ENCODE assay signal across 10 mouse cellular contexts in the genomic region with DNA sequence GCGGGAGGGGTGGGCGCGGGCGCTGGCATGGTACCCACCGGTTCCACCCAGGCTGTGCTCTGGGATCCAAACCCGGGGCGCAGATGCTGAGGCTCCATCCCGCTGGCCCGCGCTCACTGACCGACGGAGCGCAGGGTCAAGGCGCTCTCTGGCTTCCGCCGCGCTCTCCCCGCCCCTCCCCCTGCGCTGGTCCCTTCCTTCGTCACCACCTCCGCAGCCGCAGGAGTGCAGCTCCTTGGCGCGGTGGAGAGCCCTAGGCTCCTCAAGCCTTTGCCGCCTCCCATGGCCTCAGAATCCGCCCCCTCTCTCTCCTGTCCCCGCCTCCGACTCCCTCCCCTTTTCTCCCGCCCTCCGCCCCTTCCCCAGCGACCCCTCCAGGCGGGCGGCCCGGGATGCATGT. TPM values are rescaled to one million over a fixed set of nuclear protein-coding genes. Genes with fewer than 3 reads are reported as not detected.
A peak's percentile ranks its signal among the peaks of the same experiment; 100 is the strongest.
DNase-seq lines count a peak whose midpoint lies in the region; ATAC-seq and TF ChIP-seq lines count a peak whose summit lies in the region.
"Not testable (repeated sequence)": the region's sequence is repeated elsewhere in the genome, so short reads cannot be mapped to it uniquely, and the experiment has no call there.
"Had no signal": no experiment of that assay in that cellular context is flagged by ENCODE, and none has a peak within 500 bp of the region (broad histone marks: within the 10 kb centered on the region; RNA-seq: fewer than 3 reads in every experiment).

A gene (minus strand): TSS at position 185 of the 400 bp plus-strand sequence.

- not testable (repeated sequence) for H3K27me3 ChIP-seq in embryonic facial prominence, embryonic 10.5 days (replicated peaks; ENCODE audit: low read depth, poor library complexity, severe bottlenecking); forebrain, postnatal 0 days (ENCODE audit: insufficient read depth, low read length); hindbrain, embryonic 10.5 days (ENCODE audit: insufficient read depth, poor library complexity, severe bottlenecking); kidney, embryonic 15.5 days; limb, embryonic 12.5 days; midbrain, embryonic 11.5 days (ENCODE audit: control insufficient read depth, insufficient read depth, low read length)

- H3K4me3 ChIP-seq in ES-E14 (ENCODE audit: insufficient read depth in 1 of 2, low read depth in 1 of 2, low read length in 2 of 2, poor library complexity in 1 of 2, severe bottlenecking in 1 of 2), result peak within 1 kb of the TSS; percentile 44 to 61; a peak in 2 of 4 replicates
- H3K4me3 ChIP-seq in embryonic facial prominence, embryonic 10.5 days, result peak within 1 kb of the TSS; percentile 59
- H3K4me3 ChIP-seq in forebrain, postnatal 0 days (ENCODE audit: low read depth, low read length), result peak within 1 kb of the TSS; percentile 35
- peak within 1 kb of the TSS; percentile 55 for H3K4me3 ChIP-seq in hindbrain, embryonic 10.5 days
- peak within 1 kb of the TSS; percentile 46 for H3K4me3 ChIP-seq in kidney, embryonic 15.5 days (replicated peaks)
- peak within 1 kb of the TSS; percentile 45 for H3K4me3 ChIP-seq in limb, embryonic 12.5 days (replicated peaks)
- H3K4me3 ChIP-seq in midbrain, embryonic 11.5 days (ENCODE audit: low read depth, low read length), result peak within 1 kb of the TSS; percentile 36

- H3K27ac ChIP-seq in ES-E14 (ENCODE audit: insufficient read depth, low read depth, low read length, poor library complexity, severe bottlenecking); embryonic facial prominence, embryonic 10.5 days (replicated peaks); forebrain, postnatal 0 days (ENCODE audit: low read depth, low read length); kidney, embryonic 15.5 days; limb, embryonic 12.5 days; midbrain, embryonic 11.5 days (ENCODE audit: low read depth, low read length): not testable (repeated sequence)
- peak within 1 kb of the TSS; percentile 53; the same call in 1 of the 2 replicates for H3K27ac ChIP-seq in hindbrain, embryonic 10.5 days

- H3K4me1 ChIP-seq in ES-E14 (ENCODE audit: control insufficient read depth in 2 of 2, insufficient read depth in 2 of 2, low read length in 2 of 2, poor library complexity in 1 of 2); embryonic facial prominence, embryonic 10.5 days; forebrain, postnatal 0 days (ENCODE audit: insufficient read depth); hindbrain, embryonic 10.5 days (replicated peaks); kidney, embryonic 15.5 days; limb, embryonic 12.5 days (replicated peaks); midbrain, embryonic 11.5 days (ENCODE audit: control insufficient read depth, insufficient read depth, low read length): not testable (repeated sequence)

- not testable (repeated sequence) for TF ChIP-seq CTCF in forebrain, postnatal 0 days (IDR thresholded peaks at IDR 0.05; ENCODE audit: low read depth)

- H3K36me3 ChIP-seq in ES-E14 (ENCODE audit: control insufficient read depth, insufficient read depth, low read length, poor library complexity, severe bottlenecking); embryonic facial prominence, embryonic 10.5 days (replicated peaks); forebrain, postnatal 0 days (ENCODE audit: insufficient read depth); hindbrain, embryonic 10.5 days; kidney, embryonic 15.5 days; limb, embryonic 12.5 days; midbrain, embryonic 11.5 days (ENCODE audit: control insufficient read depth, insufficient read depth, low read length): not testable (repeated sequence)

- H3K9me3 ChIP-seq in ES-E14 (ENCODE audit: control insufficient read depth, insufficient read depth, low read depth, low read length); embryonic facial prominence, embryonic 10.5 days; forebrain, postnatal 0 days (ENCODE audit: low read length); hindbrain, embryonic 10.5 days; kidney, embryonic 15.5 days (replicated peaks); limb, embryonic 12.5 days; midbrain, embryonic 11.5 days (ENCODE audit: control insufficient read depth, low read length): not testable (repeated sequence)

- not testable (repeated sequence) for H3K9ac ChIP-seq in ES-E14 (ENCODE audit: insufficient read depth, low read depth, low read length, poor library complexity, severe bottlenecking); kidney, embryonic 15.5 days; midbrain, embryonic 11.5 days (ENCODE audit: low read length)
- peak within 1 kb of the TSS; percentile 51 for H3K9ac ChIP-seq in forebrain, postnatal 0 days
- H3K9ac ChIP-seq in limb, embryonic 12.5 days (replicated peaks), result 0 out of 2 replicates have a peak within 1 kb of the TSS, but pooled peaks have one; percentile 44

- ATAC-seq in forebrain, postnatal 0 days, result peak; percentile 48; the same call in 1 of the 2 replicates
- not testable (repeated sequence) for ATAC-seq in kidney, embryonic 15.5 days (replicated peaks; ENCODE audit: low FRiP score); limb, embryonic 12.5 days (ENCODE audit: insufficient number of reproducible peaks, insufficient read depth, low FRiP score, low TSS enrichment, low read depth); midbrain, embryonic 11.5 days (ENCODE audit: low FRiP score)

- WGBS in embryonic facial prominence, embryonic 10.5 days, result 3% methylated on average over 5 of the region's 34 CpGs
- no CpG with 5 or more reads among the region's 34 CpGs for WGBS in forebrain, postnatal 0 days
- 20% methylated on average over 3 of the region's 34 CpGs for WGBS in hindbrain, embryonic 10.5 days
- 0% methylated on average over 1 of the region's 34 CpGs for whole genome bisulfite sequencing in kidney, embryonic 15.5 days
- 0% methylated on average over 5 of the region's 34 CpGs for WGBS in limb, embryonic 12.5 days
- WGBS in midbrain, embryonic 11.5 days, result no CpG with 5 or more reads among the region's 34 CpGs

- not testable (repeated sequence) for DNase-seq in ES-E14 (ENCODE audit: low read depth, low spot score); embryonic facial prominence, embryonic 10.5 days (ENCODE audit: low spot score); forebrain, postnatal 0 days; hindbrain, embryonic 10.5 days (ENCODE audit: low spot score); midbrain, embryonic 11.5 days (ENCODE audit: low spot score, missing footprints)
- peak; percentile 2 for DNase-seq in right cerebral cortex, postnatal 14 days

- peak within 1 kb of the TSS; percentile 65 for H3K4me2 ChIP-seq in forebrain, postnatal 0 days (ENCODE audit: low read depth)
- H3K4me2 ChIP-seq in kidney, embryonic 15.5 days, result peak within 1 kb of the TSS; percentile 77
- H3K4me2 ChIP-seq in limb, embryonic 12.5 days, result peak within 1 kb of the TSS; percentile 72
- H3K4me2 ChIP-seq in midbrain, embryonic 11.5 days, result peak within 1 kb of the TSS; percentile 43

- in situ Hi-C loops in ES-E14 (cut with MboI; ENCODE audit: low sequenced_read_pairs in 2 of 2, unreplicated experiment in 2 of 2), result not testable (repeated sequence)

RNA-seq across cellular contexts. Expression of the gene that starts here (rescaled TPM):
- total RNA-seq in ES-E14 (2012; rRNA removed), result 6.0 and 7.6 TPM in 2 replicates
- polyA plus RNA-seq in embryonic facial prominence, embryonic 10.5 days (2016; fragmentation: Nextera tagmentation; extraction: Ambion mirVana), result 0.47 and 0.99 TPM in 2 replicates
- 2.9 and 3.3 TPM in 2 replicates for total RNA-seq in forebrain, postnatal 0 days (2014; rRNA removed)
- 4.5 and 5.6 TPM in 2 replicates for polyA plus RNA-seq in forebrain, postnatal 0 days (2015; fragmentation: Nextera tagmentation; extraction: Ambion mirVana)
- polyA plus RNA-seq in hindbrain, embryonic 10.5 days (2016; fragmentation: Nextera tagmentation; extraction: Ambion mirVana), result 0.95 and 0.98 TPM in 2 replicates
- 0.10 and 0.32 TPM in 2 replicates for polyA plus RNA-seq in kidney, embryonic 15.5 days (2015; fragmentation: Nextera tagmentation; extraction: Ambion mirVana)
- 0.35 and 0.49 TPM in 2 replicates for polyA plus RNA-seq in limb, embryonic 12.5 days (2016; fragmentation: Nextera tagmentation; extraction: Ambion mirVana)
- polyA plus RNA-seq in midbrain, embryonic 11.5 days (2014; fragmentation: Nextera tagmentation; extraction: Ambion mirVana), result 0.60 and 1.5 TPM in 2 replicates
- total RNA-seq: monocyte, adult 5-6 weeks had no signal
- polyA plus RNA-seq: erythroblast, embryonic 14.5 days had no signal
